Mouse (Mus musculus): ENCODE results near the gene Arid3a.
"Not testable (repeated sequence)": the region's sequence is repeated elsewhere in the genome, so short reads cannot be mapped to it uniquely, and the experiment has no call there.

Gene Arid3a

GRCm38 (mm10) chr10:79926491-79927323, at the start of gene Arid3a:
Gene Arid3a, plus strand, starts transcription at chr10:79927043.
- DNase-seq (ENCODE audit: low read depth, low spot score): peak; percentile 98

GRCm38 (mm10) chr10:79877174-79877573, 49.7 kb upstream of the Arid3a start:
- DNase-seq (ENCODE audit: low read depth, low spot score): no peak

- DNase-seq (ENCODE audit: low read depth, low spot score): no peak
Measured at GRCm38 (mm10) chr10:79877757-79878156, 49.1 kb upstream of the Arid3a start.

- DNase-seq (ENCODE audit: low read depth, low spot score): no peak
Measured at GRCm38 (mm10) chr10:79879527-79879926, 47.3 kb upstream of the Arid3a start.

- no peak for DNase-seq (ENCODE audit: low read depth, low spot score)
Measured at GRCm38 (mm10) chr10:79880721-79881120, 46.1 kb upstream of the Arid3a start.

- no peak for DNase-seq (ENCODE audit: low read depth, low spot score)
Measured at GRCm38 (mm10) chr10:79881981-79882380, 44.9 kb upstream of the Arid3a start.

- peak; percentile 73 for DNase-seq (ENCODE audit: low read depth, low spot score)
Measured at GRCm38 (mm10) chr10:79883297-79884084, 43.4 kb upstream of the Arid3a start.

GRCm38 (mm10) chr10:79884446-79884845, 42.4 kb upstream of the Arid3a start:
- no peak for DNase-seq (ENCODE audit: low read depth, low spot score)

- not testable (repeated sequence) for DNase-seq (ENCODE audit: low read depth, low spot score)
Measured at GRCm38 (mm10) chr10:79884938-79885337, 41.9 kb upstream of the Arid3a start.

GRCm38 (mm10) chr10:79886054-79886453, 40.8 kb upstream of the Arid3a start, which contains the start of gene Elane:
Gene Elane, plus strand, starts transcription at chr10:79886247.
- no peak for DNase-seq (ENCODE audit: low read depth, low spot score)

GRCm38 (mm10) chr10:79886611-79887010, 40.2 kb upstream of the Arid3a start:
- DNase-seq (ENCODE audit: low read depth, low spot score): no peak

GRCm38 (mm10) chr10:79889386-79889785, 37.5 kb upstream of the Arid3a start:
- DNase-seq (ENCODE audit: low read depth, low spot score): no peak

GRCm38 (mm10) chr10:79890670-79891069, 36.2 kb upstream of the Arid3a start, which contains the start of gene Cfd:
Gene Cfd, plus strand, starts transcription at chr10:79890853.
- DNase-seq (ENCODE audit: low read depth, low spot score): no peak

- DNase-seq (ENCODE audit: low read depth, low spot score): peak; percentile 80
Measured at GRCm38 (mm10) chr10:79892451-79893118, 34.3 kb upstream of the Arid3a start.

GRCm38 (mm10) chr10:79896306-79896705, 30.5 kb upstream of the Arid3a start:
- DNase-seq (ENCODE audit: low read depth, low spot score): no peak

GRCm38 (mm10) chr10:79896814-79897213, 30.0 kb upstream of the Arid3a start:
- no peak for DNase-seq (ENCODE audit: low read depth, low spot score)

GRCm38 (mm10) chr10:79897316-79898245, 29.3 kb upstream of the Arid3a start:
- DNase-seq (ENCODE audit: low read depth, low spot score): peak; percentile 60

- DNase-seq (ENCODE audit: low read depth, low spot score): no peak
Measured at GRCm38 (mm10) chr10:79900951-79901410, 25.9 kb upstream of the Arid3a start.

GRCm38 (mm10) chr10:79906712-79907111, 20.1 kb upstream of the Arid3a start:
- DNase-seq (ENCODE audit: low read depth, low spot score): no peak

GRCm38 (mm10) chr10:79907415-79907814, 19.4 kb upstream of the Arid3a start:
- DNase-seq (ENCODE audit: low read depth, low spot score): no peak

Data from CD4-positive helper T cell, adult 2 months (primary cell).